Mouse (Mus musculus): ENCODE data around the gene Vmn2r4. TPM values are rescaled to one million over a fixed set of nuclear protein-coding genes. Genes with fewer than 3 reads are reported as not detected.
"Not testable (repeated sequence)": the region's sequence is repeated elsewhere in the genome, so short reads cannot be mapped to it uniquely, and the experiment has no call there.

The Vmn2r4 gene
- polyA plus RNA-seq (2012; rRNA removed), result not detected in 2 replicates

DNA sequence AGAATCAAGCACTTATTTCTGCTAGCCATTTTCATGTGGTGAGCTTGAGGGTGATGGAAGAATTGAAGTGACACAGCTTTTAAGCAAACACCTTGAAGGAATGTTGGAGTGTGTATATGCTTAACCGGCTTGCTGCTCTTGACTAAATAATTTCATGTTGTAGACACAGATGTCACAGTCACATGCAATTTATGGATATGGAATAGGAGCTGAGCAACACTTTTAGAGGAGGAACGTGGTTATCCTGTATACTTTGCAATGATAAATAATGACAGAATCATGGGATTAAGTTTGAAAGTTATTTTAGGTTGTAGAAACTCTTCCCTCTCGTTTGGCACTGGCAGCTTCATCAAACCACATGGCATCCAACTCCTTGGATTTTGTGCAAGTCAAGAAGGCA is at the start of gene Vmn2r4:
Gene Vmn2r4, minus strand, starts transcription at position 101 of the 400 bp plus-strand sequence.
- DNase-seq (ENCODE audit: extremely low spot score in 1 of 2, low spot score in 1 of 2), result not testable (repeated sequence)

- DNase-seq (ENCODE audit: extremely low spot score in 1 of 2, low spot score in 1 of 2), result not testable (repeated sequence)
Observed at GRCm38 (mm10) chr3:64434261-64434660, 19.1 kb upstream of the Vmn2r4 start.

DNA sequence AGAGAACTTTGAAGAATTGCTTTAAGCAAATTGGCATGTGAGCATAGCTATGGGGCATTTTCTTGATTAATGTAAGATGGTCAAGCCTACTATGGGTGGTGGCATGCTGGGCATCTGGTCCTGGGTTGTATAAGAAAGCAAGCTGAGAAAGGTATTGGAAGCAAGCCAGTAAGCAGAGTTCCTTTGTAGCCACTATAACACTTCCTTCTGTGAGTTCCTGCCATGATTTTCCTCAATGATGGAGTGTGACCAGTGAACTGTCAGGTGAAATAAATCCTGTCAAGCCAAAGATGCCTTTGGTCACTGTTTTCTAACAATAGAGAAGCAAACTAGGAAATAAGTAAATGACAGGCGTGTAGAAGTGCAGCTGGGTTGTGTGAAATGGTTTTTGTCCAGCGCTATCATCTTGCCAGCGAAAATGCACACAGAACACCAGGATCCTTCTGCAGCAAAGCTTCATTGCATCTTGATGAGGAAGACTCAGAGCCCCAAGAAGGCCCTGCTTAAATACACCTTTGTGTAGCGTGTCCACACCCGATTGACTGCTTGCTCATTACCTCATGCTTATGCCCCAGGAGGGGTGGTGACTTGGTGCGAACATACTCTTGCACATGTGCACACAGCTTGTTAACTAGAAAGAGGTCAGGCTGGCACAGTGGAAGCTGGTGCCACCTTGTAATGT is 13.1 kb upstream of the Vmn2r4 start:
- not testable (repeated sequence) for DNase-seq (ENCODE audit: extremely low spot score in 1 of 2, low spot score in 1 of 2)

GRCm38 (mm10) chr3:64422141-64422540 is 7.0 kb upstream of the Vmn2r4 start:
- DNase-seq (ENCODE audit: extremely low spot score in 1 of 2, low spot score in 1 of 2), result not testable (repeated sequence)

DNA sequence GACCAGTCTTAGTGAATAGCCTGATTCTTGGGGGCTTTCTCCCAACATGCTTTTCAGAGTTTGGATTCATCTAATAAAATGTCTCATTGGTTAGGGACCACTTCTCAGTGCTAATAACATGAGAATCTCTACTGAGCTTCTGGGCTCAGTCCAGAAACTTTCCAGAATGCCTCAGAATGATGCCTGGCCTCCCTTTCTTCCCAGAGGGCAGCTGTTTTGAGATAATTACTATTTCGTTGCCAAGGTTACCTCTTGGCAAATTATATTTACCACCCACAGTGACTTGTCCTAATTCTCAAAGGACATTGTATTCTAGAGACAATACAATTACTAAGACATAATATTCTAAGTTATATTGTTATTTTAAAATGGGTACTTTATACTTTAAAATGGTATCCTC is 2.3 kb upstream of the Vmn2r4 start:
- DNase-seq (ENCODE audit: extremely low spot score in 1 of 2, low spot score in 1 of 2), result not testable (repeated sequence)

- DNase-seq (ENCODE audit: extremely low spot score in 1 of 2, low spot score in 1 of 2), result not testable (repeated sequence)
Observed at GRCm38 (mm10) chr3:64414253-64414652, 915 bp downstream of the Vmn2r4 start.

DNA sequence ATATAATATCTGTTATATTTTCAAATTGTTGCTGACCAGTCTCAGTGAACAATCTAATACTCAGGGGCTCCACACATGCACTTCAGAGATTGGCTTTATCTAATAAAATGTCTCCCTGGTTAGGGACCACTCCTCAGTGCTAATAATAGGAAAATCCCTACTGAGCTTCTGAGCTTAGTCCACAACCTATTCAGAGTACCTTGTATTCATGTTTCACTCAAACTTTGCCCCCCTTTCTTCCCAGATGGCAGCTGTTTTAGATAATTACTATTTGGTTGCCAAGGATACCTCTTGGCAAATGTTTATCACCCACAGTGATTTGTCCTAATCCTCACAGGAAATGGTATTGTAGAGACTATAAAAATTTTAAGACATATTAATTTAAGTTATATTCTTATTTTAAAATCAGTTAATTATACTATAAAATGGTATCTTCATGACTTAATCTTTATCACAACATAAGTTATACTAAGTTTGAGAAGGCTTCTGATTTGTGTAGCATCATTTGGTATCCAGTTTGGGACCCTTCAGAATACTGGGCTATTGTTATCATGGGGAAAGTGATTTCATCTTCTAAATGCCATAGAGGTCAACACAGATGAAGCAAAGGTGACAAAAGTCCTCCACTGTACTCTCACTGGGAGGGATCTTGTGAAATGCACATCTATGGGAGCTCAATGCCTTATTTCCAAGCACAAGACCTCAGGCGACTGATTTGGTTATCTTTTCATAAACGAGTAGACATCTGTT is 55.7 kb downstream of the Vmn2r4 start:
- DNase-seq (ENCODE audit: extremely low spot score in 1 of 2, low spot score in 1 of 2), result no peak

Other genes with a start within 250 kb of the Vmn2r4 start
- under 0.01 TPM in 1 of 2 replicates, not detected in the other for gene Vmn2r3, start 125.7 kb downstream of the Vmn2r4 start, polyA plus RNA-seq (2012; rRNA removed)
- not detected in 2 replicates for gene Vmn2r5, start 94.5 kb upstream of the Vmn2r4 start, polyA plus RNA-seq (2012; rRNA removed)
- gene Vmn2r6, start 150.5 kb upstream of the Vmn2r4 start, polyA plus RNA-seq (2012; rRNA removed), result not detected in 2 replicates